ENCODE assay signal across 20 mouse cellular contexts in genomic region chr17:87118966-87119526, GRCm38 (mm10). TPM values are rescaled to one million over a fixed set of nuclear protein-coding genes. Genes with fewer than 3 reads are reported as not detected.
DNase-seq lines count a peak whose midpoint lies in the region; ATAC-seq and TF ChIP-seq lines count a peak whose summit lies in the region.
"Had no signal": no experiment of that assay in that cellular context is flagged by ENCODE, and none has a peak within 500 bp of the region (broad histone marks: within the 10 kb centered on the region; RNA-seq: fewer than 3 reads in every experiment).

No protein-coding gene starts in this region.

- peak; percentile 40 to 43 for DNase-seq in spleen, postnatal 36 days (ENCODE audit: low spot score in 2 of 2)
- DNase-seq in spleen, adult 12 weeks (ENCODE audit: low spot score): no peak
- peak; percentile 18 for DNase-seq in c-Kit-positive CD71-negative TER-119-negative erythroid progenitor cells, embryonic 14.5 days (ENCODE audit: low read depth)
- no peak for DNase-seq in liver, postnatal 0 days
- no peak for DNase-seq in layer of hippocampus, adult 18-20 months (ENCODE audit: low spot score in 2 of 2)
- DNase-seq in urinary bladder, adult 2 months (ENCODE audit: low spot score): no peak
- DNase-seq: adrenal gland, adult 2 months; cerebellum, adult 8-10 months; heart, adult 18-20 months; lung, adult 2 months; lung, postnatal 4 days had no signal

- no peak overlapping the region for H3K4me2 ChIP-seq in liver, postnatal 0 days (ENCODE audit: low read depth, low read length)
- no peak overlapping the region for H3K4me2 ChIP-seq in intestine, embryonic 15.5 days (replicated peaks)
- H3K4me2 ChIP-seq: embryonic facial prominence, embryonic 15.5 days; forebrain, embryonic 12.5 days; midbrain, embryonic 13.5 days; stomach, embryonic 15.5 days had no signal

- peaks cover 3% of the 10 kb centered on the region; the same call in 1 of the 2 replicates for H3K4me1 ChIP-seq in liver, postnatal 0 days (ENCODE audit: insufficient read depth)
- H3K4me1 ChIP-seq in intestine, embryonic 15.5 days (replicated peaks): no peaks in the 10 kb centered on the region
- H3K4me1 ChIP-seq: stomach, embryonic 15.5 days had no signal

- peak; percentile 56 for ATAC-seq in liver, postnatal 0 days
- ATAC-seq in intestine, embryonic 15.5 days: no peak
- ATAC-seq: intestine, embryonic 16.5 days; midbrain, embryonic 13.5 days had no signal

- no peaks in the 10 kb centered on the region; the same call in 1 of the 2 replicates for H3K36me3 ChIP-seq in liver, postnatal 0 days (replicated peaks; ENCODE audit: insufficient read depth, low read length)
- no peaks in the 10 kb centered on the region for H3K36me3 ChIP-seq in intestine, embryonic 15.5 days
- H3K36me3 ChIP-seq: forebrain, embryonic 12.5 days; stomach, embryonic 15.5 days had no signal

- TF ChIP-seq CTCF in liver, postnatal 0 days (IDR thresholded peaks at IDR 0.05; ENCODE audit: low read depth): no peak

- H3K27ac ChIP-seq in liver, postnatal 0 days (ENCODE audit: low read depth): peak overlapping the region; percentile 60
- no peak overlapping the region for H3K27ac ChIP-seq in intestine, embryonic 15.5 days
- H3K27ac ChIP-seq: embryonic facial prominence, embryonic 15.5 days; forebrain, embryonic 12.5 days; kidney, postnatal 0 days; limb, embryonic 10.5 days; midbrain, embryonic 13.5 days; stomach, embryonic 15.5 days had no signal

- no peak overlapping the region for H3K9ac ChIP-seq in liver, postnatal 0 days (replicated peaks)
- H3K9ac ChIP-seq in intestine, embryonic 15.5 days: no peak overlapping the region
- H3K9ac ChIP-seq: embryonic facial prominence, embryonic 15.5 days; forebrain, embryonic 12.5 days; midbrain, embryonic 13.5 days; stomach, embryonic 15.5 days had no signal

- H3K4me3 ChIP-seq in liver, postnatal 0 days (ENCODE audit: low read depth, low read length): no peak overlapping the region
- H3K4me3 ChIP-seq in intestine, embryonic 15.5 days (replicated peaks): no peak overlapping the region
- H3K4me3 ChIP-seq: embryonic facial prominence, embryonic 15.5 days; forebrain, embryonic 12.5 days; limb, embryonic 10.5 days; midbrain, embryonic 13.5 days; myocyte; stomach, embryonic 15.5 days had no signal

- no peaks in the 10 kb centered on the region for H3K9me3 ChIP-seq in liver, postnatal 0 days (ENCODE audit: low read length)
- no peaks in the 10 kb centered on the region for H3K9me3 ChIP-seq in intestine, embryonic 15.5 days
- H3K9me3 ChIP-seq: embryonic facial prominence, embryonic 15.5 days; forebrain, embryonic 12.5 days; limb, embryonic 10.5 days; stomach, embryonic 15.5 days had no signal

- H3K27me3 ChIP-seq in liver, postnatal 0 days (ENCODE audit: insufficient read depth, low read length): no peaks in the 10 kb centered on the region
- H3K27me3 ChIP-seq in intestine, embryonic 15.5 days (replicated peaks): no peaks in the 10 kb centered on the region
- H3K27me3 ChIP-seq: embryonic facial prominence, embryonic 15.5 days; forebrain, embryonic 12.5 days; midbrain, embryonic 13.5 days; stomach, embryonic 15.5 days had no signal

- WGBS in liver, postnatal 0 days (ENCODE audit: insufficient replicate concordance): 51% methylated on average over 7 of the region's 7 CpGs
- 82% methylated on average over 7 of the region's 7 CpGs for WGBS in intestine, embryonic 15.5 days

- TF ChIP-seq EP300 in liver, postnatal 0 days (IDR thresholded peaks at IDR 0.05; ENCODE audit: low read depth): peak; percentile 80

RNA-seq across cellular contexts. Expression of gene Socs5, which starts 11.6 kb away (rescaled TPM):
- 1.4 and 1.7 TPM in 2 replicates for polyA plus RNA-seq in liver, postnatal 0 days (2015; fragmentation: Nextera tagmentation; extraction: Ambion mirVana)
- polyA plus RNA-seq in intestine, embryonic 15.5 days (2015; fragmentation: Nextera tagmentation; extraction: Ambion mirVana): 9.2 and 10.7 TPM in 2 replicates
- 100 to 1,000 TPM; 114 TPM for total RNA-seq in layer of hippocampus, adult 18-20 months (2021)
- polyA plus RNA-seq in urinary bladder, adult 2 months (2012; rRNA removed): 20.3 and 26.2 TPM in 2 replicates

Comparison
In these comparisons a context has a peak if more than half of its experiments do, and no peak if none do; other contexts are left out.
1. DNase-seq: peak in spleen, postnatal 36 days (2 of 2) and c-Kit-positive CD71-negative TER-119-negative erythroid progenitor cells, embryonic 14.5 days (single experiment); none in spleen, adult 12 weeks (single experiment), liver, postnatal 0 days (single experiment), layer of hippocampus, adult 18-20 months (0 of 2) and urinary bladder, adult 2 months (single experiment).